Mouse (Mus musculus): Measurements from ENCODE around the gene Notch2.

Gene Notch2

DNA sequence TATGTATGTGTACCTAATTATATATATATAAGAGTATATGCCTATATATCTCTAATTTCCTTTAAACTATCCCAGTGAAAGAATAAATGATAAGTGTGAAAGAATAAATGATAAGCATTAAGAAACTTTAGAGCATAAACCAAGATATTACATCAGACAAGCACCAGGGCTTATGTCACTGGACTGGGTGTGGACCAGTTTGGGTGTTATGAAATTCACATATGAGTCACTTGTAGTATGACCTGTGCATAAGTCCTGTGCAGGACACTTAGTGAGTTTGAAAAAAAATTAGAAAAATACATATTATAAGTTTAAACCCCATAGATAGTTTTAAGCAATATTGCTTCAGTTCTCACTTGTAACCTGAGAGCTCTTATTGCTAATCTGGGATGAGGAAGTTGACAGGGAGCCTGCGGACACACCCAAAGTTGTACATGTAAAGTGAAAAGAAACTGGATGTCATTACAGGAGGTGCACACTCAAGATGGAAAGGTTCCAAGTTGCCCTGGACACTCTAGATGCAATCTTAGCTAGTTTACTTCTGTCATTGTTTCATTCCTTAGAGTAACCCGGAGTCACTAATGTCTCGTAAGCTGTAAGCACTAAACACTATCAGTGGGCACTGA, 19.3 kb upstream of the Notch2 start:
- in situ Hi-C loops (cut with MboI, MseI): no loop called here

DNA sequence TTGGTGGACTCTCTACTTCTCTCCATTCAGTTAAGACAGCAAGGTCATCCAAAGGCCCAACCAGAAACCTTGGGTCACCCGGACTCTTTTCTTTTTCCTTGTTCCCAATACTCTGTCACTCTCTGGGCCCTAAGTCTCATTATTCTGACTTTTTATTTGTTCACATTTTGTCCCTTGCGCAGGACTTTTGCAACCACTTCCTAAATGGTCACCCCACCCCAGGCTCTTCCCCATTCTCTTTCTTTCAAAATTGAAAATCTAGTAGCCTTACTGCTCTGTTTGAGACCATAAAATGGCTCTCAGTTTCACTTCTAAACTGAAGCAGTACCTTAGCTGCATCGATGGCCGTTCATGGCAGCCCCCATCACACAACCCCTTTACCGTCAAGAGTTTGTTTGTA, 18.5 kb upstream of the Notch2 start:
- in situ Hi-C loops (cut with MboI, MseI): no loop called here

DNA sequence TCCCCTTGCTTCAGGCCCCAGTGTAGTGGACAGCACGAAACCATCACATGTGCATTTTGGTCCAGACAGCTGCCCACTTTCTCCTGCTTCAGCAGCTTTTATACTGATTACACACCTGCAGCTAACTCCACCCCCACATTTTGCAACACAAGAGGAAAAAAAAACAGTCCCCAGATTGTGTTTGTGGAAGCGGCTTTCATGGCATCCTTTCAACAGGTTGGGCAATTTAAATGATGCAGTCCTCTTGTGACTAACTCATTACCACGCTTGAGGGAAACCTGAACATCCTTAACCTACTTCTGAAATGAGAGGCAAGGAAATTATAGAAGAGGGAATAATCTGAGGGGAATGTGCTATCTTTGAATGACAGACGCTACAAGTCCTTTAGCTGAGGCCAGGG, 15.0 kb upstream of the Notch2 start:
- in situ Hi-C loops (cut with MboI, MseI): no loop called here

DNA sequence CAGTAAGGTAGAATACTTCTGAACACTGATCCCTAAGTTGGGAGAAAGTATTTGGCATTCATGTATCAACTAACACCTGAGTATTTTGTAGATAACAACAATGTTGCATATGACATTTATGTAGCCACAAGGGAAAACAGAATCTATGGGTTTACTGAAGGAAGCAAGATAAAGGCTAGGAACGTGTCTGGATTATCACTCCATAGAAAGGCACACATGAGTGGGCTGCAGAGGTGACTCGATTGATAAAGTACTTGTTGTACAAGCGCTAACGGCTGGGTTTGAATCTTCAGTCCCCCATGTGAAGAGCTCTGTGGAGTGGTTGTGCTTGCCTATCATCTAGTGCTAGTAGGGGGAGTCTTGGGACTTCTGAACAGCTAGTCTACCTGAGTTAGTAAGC, 9.8 kb upstream of the Notch2 start:
- in situ Hi-C loops (cut with MboI, MseI): no loop called here

DNA sequence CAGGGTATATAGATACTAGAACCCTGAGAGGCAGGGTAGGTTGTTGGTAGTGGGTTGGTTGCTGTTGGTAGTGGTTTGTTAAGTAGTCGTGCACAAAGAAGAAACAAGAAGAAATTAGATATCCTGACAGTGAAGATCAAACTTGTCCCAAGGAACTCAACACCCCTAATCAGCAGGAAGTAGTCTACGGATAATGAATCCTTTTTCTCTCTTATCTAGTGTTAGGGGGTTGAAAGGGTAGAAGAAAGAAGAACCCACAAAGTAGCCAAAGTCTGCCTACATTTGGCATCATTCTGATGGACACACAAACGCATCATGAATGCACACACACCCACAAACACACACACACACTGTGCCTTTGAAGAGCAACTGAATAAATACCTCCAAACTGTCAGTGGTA, 9.1 kb upstream of the Notch2 start:
- in situ Hi-C loops (cut with MboI, MseI): no loop called here

DNA sequence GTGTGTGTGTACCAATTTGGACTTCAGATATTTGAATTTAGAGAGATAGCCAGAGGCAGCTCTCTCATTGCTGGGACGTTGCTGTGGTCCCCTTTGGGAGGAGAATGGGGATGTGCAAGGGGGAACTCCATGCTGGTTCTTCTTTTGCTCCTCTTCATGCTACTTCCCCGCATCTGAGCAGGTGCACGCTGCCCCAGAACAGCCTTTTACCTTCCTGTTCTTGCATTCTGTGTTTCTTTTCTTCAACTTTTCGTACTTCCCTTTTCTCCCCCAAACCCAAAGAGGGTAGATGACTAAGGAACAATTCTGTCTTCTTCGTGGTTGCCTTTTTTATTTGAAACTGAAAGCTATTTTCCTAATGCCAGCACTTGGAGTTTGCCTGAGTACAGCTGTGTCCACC, 8.0 kb upstream of the Notch2 start:
- in situ Hi-C loops (cut with MboI, MseI): no loop called here

DNA sequence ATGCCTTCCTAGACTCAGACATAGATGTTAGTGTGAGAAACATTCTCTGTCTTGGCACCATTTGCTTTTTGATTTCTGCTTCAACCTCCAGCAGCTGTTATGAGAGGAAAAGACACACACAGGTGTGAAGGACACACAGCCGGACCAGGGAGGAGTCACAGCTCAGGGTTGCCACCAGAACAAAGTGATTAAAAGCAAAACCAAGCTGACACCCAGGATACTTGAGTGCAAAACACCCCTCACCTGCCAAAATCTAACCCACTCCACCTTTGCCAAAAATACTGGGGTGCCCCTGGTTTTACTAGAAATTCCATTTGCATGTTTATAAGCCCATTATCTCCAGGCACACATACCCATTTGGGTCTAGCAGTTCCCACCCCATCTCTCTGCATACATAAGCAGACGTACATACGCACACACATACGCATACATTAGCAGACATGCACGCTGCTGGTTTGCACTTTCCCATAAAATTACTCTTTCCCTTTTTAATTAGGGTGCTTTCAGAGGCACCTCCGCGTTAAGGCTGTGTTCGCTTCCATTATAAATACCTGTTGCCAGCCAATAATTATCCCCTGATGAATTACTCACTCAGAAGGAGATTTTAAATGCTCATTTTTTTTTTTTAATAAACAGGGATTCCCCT, 7.2 kb upstream of the Notch2 start:
- in situ Hi-C loops (cut with MboI, MseI): no loop called here

DNA sequence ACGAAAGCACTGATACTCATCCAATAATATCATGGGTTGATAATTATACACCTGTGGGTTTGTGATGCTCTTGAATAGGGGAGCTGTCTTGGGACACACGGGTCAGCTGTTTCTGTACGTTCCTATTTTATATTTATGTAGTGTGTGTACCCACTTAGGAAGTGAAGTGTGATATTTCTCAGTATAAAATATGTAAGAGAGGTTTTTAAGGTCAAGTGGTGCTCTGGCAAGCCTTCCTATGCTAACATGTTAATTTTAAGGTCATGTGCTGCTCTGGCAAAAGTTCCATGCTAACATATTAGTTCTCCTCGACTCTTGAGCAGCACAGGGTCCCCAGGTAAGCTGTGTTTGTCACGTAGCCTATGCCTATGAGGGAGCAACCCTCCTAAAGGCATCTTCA, 6.4 kb upstream of the Notch2 start:
- in situ Hi-C loops (cut with MboI, MseI): no loop called here

DNA sequence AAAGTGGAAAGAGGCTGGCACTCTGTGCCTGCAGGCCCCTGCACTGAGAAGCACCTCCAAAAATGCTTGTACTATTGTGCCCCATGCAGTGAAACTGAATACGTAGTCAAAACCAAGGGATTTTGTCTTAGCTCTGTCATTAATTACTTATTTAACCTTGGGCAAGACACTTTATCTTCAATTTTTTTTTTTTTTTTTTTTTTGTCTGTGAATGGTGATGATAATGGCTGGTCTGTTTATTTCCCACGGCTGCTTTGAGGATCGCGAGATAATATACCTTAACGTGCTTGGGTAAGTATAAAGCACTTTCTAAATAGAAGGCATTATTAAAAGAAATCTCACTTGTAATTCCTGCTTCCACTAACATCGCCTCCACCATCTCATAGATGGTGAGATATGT, 5.2 kb upstream of the Notch2 start:
- in situ Hi-C loops (cut with MboI, MseI): no loop called here

DNA sequence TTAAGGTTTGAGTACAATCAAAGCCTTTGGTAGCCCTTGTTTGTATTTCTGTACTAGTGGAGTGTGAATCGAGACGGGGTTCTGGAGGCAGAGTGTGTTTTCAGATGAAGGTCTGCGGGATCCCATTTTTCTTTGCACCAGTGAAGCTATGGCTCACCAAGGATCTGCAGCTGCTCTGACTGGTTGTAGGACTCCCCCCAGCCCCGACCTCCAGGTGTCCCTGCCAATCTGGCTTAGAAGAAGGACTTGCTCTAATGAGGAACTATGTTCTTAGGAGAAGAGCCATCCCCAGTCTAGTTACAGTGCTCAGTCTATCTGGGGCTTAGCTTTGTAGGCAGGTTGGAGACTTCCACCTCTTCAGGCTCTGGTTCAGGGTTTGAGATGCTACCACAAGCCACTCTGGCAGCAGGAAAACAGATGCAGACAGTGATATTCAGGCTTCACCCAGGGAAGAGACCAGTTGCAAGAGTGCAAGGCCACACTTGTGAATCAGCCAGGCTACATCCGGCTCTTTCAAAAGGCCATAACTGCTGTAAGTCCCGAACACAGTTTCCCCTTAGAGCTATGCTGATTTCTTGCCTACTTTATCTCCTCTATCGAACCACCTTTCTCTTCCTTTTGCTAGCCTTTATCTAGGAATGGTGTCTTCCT, 4.0 kb upstream of the Notch2 start:
- in situ Hi-C loops (cut with MboI, MseI): no loop called here

DNA sequence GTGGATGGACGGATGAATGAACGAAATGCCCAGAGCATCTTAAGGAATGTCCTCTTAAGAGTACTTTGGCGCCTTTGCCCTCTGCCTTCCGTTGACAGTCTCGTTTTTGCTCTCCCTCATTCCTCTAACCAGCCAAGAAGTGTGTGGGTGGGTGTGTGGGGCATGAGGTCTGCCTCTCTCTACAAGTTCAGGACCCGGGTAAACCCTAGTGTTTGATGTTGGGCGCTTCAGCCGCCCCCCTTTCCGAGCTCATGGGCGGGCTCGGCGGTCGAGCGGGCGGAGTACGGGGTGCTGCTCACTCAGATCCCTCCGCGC, 284 bp upstream of the Notch2 start:
- in situ Hi-C loops (cut with MboI, MseI): loop anchor here (5.0 kb wide), 1 partner anchor 76 kb away; no protein-coding TSS in a partner anchor

DNA sequence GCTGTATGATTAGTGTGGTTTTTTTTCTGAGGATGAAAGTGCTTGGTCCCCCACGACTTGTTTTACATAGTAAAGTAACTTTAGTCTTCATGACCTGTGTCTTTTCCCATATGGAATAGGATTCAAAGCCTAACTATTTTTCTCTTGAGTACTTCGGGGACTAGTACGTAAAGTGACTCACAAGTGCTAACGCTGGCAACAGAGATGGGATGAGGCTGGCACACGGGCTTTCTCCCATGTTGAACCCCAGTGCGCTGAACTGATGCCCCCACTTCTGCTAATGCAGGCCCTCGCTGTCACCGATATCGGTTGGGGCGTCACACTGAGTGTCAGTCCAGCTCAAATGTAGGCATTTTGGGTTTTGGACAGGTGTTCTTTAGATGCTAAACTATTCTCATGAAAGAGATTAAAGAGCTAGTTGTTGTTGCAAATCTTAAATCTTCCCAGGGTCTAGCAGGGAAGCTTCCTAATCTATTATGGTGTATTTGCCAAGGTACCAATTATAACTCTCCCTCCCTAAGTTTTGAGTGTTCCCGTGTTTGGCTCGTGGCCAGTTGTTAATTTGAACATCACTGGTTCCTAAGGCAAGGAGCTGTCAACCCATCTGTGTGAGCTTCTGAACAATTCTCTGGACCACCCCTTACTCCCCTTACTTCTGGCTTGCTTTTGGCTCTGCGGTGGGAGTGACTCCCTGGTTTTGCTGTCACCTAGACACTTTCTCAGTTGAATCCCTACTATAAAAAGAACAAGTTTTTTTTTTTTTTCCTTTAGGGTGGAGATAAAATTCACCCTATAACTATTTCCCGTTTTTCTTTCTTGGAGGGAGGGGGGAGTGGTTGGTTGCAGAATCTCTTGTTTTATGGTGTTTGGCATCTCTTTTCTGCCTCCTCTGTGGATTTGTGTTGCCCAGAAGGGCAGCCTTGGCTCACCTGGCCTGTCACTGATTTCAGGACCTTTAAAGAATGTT, 2.2 kb downstream of the Notch2 start:
- in situ Hi-C loops (cut with MboI, MseI): loop anchor here (5.0 kb wide), 1 partner anchor 248 kb away; no protein-coding TSS in a partner anchor

DNA sequence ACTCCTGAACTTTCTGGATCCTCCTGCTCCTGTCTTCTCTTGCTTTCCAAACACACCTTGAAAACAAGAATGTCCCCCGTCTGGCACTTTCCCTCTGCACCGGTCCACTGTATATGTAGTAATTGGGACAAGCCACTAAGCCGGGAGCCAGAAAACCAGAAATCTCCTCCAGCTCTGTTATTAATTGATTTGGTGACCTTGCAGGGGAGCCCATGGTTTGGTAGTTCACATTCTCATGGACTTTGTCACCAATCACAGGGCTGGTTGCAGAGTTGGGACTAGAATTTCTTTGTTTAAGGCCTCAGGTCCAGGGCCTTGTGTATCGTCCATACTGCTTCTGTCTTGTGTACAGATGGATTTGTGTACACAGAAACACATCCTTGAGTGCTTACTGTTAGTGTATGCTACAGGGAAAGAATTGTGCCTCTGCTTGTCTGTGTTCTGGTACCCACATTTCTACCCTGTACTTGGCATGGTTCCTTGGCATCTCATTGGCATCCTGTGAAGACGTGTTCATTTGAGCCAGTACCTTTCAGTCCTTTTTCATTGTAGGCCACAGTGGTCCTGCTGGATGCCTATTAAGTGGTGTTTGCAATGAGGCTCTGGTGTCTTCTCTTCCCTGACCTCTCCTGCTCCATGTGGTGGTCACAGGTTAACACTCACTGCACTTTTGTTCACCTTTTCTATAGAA, 3.7 kb downstream of the Notch2 start:
- in situ Hi-C loops (cut with MboI, MseI): loop anchor here (5.0 kb wide), 1 partner anchor 250 kb away; no protein-coding TSS in a partner anchor

DNA sequence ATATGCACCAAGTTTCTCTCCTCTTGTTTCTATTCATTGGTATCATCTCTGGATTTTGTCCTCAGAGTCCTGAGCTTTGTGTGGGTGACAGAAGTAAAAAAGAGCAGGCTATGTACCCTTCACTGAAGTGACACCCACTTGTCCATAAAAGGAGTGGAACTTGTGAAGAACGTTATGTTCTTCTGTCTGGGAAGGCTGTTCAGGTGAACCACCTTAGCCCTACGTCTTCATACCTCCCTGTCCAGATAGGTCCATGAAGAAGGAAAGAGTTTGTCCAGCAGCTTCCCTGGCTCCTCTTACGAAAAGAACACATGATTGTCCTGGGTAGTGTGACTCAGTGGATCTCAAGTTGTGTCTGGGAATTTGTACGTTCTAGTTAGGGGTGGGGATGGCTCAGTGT, 4.9 kb downstream of the Notch2 start:
- in situ Hi-C loops (cut with MboI, MseI): loop anchor here (5.0 kb wide), 1 partner anchor 251 kb away; no protein-coding TSS in a partner anchor

DNA sequence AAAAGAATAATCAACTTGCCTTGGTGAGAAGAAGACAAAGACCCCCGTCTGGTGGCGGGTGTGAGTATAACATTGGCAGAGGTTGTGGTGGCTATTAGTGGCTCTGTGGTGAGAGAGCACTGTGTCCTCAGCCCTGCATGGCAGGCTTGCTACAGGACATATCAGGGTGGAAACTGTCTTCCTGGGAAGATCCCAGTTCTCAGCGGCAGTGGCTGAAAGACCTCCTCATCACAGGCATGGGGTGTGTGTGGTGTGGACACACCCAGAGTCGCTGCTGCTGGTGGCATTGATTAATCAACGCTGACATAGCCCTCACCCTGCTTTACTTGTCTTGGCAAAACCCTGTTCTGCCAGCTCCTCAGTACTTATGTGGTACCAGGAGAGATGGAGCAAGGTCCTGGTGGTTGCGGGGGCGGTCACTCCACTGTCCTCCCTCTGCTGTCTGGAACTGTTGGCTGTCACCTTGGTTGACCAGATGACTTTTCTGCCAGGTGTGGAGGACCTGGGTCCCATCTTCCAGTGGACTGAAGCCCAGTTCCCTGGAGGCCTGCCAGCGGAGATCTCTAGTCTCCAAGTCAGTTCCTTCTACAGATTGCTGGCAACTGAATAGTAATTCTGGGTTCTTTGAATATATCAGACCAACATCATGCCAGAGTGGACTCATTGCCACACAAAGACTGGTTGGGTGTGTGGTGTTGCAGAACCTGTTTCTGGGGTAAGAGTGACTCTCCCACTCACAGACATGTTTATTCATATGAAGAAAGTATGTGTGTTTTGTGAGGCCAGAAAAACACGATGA, 7.3 kb downstream of the Notch2 start:
- in situ Hi-C loops (cut with MboI, MseI): no loop called here

DNA sequence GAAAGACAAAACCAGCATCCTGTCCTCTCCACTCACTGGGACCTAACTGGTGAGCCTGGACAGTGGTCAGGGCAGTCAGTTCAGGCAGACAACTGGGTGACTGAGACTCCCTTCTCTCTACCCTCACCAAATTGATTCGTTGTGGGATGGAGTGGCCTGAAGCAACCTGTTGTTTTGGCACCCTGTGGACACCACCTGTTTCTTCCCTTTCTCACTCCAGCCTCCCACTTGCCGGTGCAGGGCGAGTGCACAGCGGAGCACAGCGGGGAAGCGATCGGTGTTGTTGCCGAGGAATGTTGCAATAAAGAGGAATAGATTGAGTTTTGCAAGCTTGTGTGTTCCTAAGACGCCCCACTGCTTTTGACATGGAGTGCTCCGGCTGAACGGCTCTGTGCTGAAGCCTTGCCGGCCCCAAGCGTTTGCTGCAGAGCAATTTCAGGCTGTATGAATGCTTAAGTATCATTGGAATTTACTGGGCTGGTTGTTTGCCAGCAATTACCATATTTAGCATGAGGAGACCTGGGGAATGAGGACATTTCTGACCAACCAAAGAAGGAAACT, 11.0 kb downstream of the Notch2 start:
- in situ Hi-C loops (cut with MboI, MseI): no loop called here

DNA sequence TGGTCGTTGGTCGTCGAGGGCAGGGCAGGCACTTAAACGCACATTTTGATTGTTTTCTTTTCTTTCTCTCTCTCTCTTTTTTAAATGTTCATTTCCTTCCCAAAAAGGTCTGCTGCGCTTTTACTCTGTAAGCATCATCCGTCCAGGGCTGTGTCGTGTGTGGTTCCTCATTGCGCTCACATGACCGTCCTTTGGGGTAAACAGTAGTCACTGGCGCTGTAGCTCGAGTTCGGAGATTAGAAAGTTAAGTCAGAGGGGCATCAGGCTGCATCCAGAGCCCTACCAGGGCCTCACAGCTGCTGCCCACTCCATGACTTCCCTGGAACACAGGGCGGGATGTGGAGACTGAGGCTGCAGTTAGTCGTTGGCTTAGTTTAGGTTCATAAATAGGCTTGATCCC, 12.2 kb downstream of the Notch2 start:
- in situ Hi-C loops (cut with MboI, MseI): no loop called here

DNA sequence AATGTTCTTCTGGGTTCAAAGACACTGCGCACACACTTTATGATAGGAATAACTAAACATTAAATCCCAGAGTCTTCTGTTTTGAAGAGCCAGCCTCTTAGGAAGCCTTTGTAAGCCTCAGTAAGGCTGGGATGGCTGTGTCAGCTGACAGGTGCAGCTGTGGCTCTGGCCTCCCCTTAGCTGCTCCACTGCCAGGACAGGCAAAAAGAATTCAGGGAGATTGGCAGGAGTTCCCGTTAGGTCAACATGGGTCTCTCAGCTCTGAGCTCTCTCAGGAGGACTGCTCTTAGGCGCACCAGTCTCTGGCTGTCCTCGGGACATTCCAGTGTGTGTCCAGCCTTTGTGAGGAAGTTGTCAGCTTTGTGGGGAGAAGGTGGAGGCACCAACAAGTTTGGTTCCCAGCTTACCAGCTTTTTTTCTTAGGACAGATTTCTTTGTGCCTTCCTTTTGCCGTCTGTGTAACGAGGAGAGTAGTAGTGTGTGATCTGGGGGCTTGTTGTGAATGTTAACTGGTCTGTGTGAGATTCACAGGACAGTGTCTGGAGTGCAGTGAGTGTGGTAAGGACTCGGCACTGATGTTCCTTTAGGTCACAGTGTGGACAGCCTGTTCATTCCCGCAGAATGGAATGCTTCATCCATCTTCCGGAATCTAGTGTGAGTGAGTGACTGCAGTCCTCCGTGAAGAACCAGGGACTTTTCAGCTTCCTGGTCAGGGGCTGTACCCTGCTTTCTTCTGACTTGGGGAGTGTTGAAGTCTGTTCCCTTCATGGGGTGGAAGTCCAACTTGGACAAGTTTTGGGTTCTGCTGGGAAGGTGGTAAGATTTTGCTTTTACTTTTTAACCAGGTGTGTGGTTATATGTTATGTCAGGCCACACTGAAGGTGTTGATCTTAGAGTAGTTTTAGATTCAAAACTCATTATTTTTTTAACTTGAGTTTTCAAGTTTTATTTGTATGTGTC, 12.9 kb downstream of the Notch2 start:
- in situ Hi-C loops (cut with MboI, MseI): no loop called here

DNA sequence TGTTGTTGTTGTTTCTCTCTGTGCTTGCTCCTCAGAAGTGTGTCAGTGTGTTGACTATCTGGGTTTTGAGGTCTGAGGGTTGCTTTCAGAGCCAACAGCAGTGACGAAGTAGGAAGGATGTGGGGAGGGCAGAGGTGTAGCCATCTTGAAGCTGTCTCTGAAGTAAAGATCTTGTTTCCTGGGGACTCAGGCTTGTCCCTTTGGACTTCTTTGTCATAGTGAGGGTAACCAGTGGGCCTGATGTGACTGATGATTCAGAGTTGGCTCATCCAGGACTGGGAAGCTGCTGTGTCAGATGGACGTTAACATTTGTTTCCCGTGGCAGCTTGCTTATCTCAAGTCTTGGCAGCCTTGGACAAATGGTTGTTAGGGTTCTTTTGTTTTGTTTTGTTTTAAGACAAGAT, 14.0 kb downstream of the Notch2 start:
- in situ Hi-C loops (cut with MboI, MseI): no loop called here

Measured in T-helper 1 cell (primary cell).